Mouse (Mus musculus) hindbrain, embryonic 13.5 days (tissue): Measurements from ENCODE around the gene Rhcg. TPM values are rescaled to one million over a fixed set of nuclear protein-coding genes. Genes with fewer than 3 reads are reported as not detected.

ENCODE experiments used
- polyA plus RNA-seq: library from polyadenylated mRNA; unstranded; fragments of >200 nt; fragmentation: Nextera tagmentation; extraction: Ambion mirVana; gene quantifications from 2 replicates; pipeline ENCODE4 v1.2.1, GENCODE M21; 2015

Rhcg gene
- polyA plus RNA-seq, 1 experiment from 2014 or later = 4.8 TPM

Other genes with a start within 250 kb of the Rhcg start
- gene Rlbp1, start 230.6 kb downstream of the Rhcg start, polyA plus RNA-seq = 16.2 and 21.9 TPM in 2 replicates
- gene Fanci, start 225.7 kb downstream of the Rhcg start, polyA plus RNA-seq = 3.2 and 3.7 TPM in 2 replicates
- gene Polg, start 151.3 kb downstream of the Rhcg start, polyA plus RNA-seq = 21.9 and 22.5 TPM in 2 replicates
- gene Ticrr, start 42.5 kb upstream of the Rhcg start, polyA plus RNA-seq = 2.2 and 2.6 TPM in 2 replicates
- 1.7 and 2.2 TPM in 2 replicates for gene Kif7, start 98.1 kb upstream of the Rhcg start, polyA plus RNA-seq
- gene Plin1, start 115.2 kb upstream of the Rhcg start, polyA plus RNA-seq = 0.13 and 0.17 TPM in 2 replicates
- 10.9 and 14.6 TPM in 2 replicates for gene Pex11a, start 125.5 kb upstream of the Rhcg start, polyA plus RNA-seq
- 0.47 and 0.65 TPM in 2 replicates for gene Wdr93, start 125.5 kb upstream of the Rhcg start, polyA plus RNA-seq
- gene Mesp1, start 176.1 kb upstream of the Rhcg start, polyA plus RNA-seq = not detected in 2 replicates
- 0.74 and 0.93 TPM in 2 replicates for gene Mesp2, start 193.1 kb upstream of the Rhcg start, polyA plus RNA-seq
- 4.3 and 4.4 TPM in 2 replicates for gene Anpep, start 243.4 kb upstream of the Rhcg start, polyA plus RNA-seq